Mouse (Mus musculus): ENCODE results near the gene Ribc2. TPM values are rescaled to one million over a fixed set of nuclear protein-coding genes. Genes with fewer than 3 reads are reported as not detected.

Gene Ribc2
- polyA plus RNA-seq, 1 experiment from 2014 or later = 0.52 TPM

GRCm38 (mm10) chr15:85167086-85167679 lies 35.3 kb downstream of the Ribc2 start:
- WGBS = 40% methylated on average over 12 of the region's 12 CpGs
- Histone ChIP-seq H3K4me3 (ENCODE audit: low read depth, low read length) (no peak overlapping the region), H3K27ac (replicated peaks; ENCODE audit: low read depth, low read length) (peak overlapping the region; percentile 85), H3K27me3 (ENCODE audit: control insufficient read depth, insufficient read depth, low read length) (no peaks in the 10 kb centered on the region), H3K4me1 (ENCODE audit: control insufficient read depth, insufficient read depth, low read length) (peaks cover 8% of the 10 kb centered on the region), H3K9me3 (replicated peaks; ENCODE audit: control insufficient read depth, low read length) (no peaks in the 10 kb centered on the region), H3K9ac (replicated peaks; ENCODE audit: low read length) (no peak overlapping the region), H3K4me2 (ENCODE audit: low read depth, low read length) (no peak overlapping the region), H3K36me3 (replicated peaks; ENCODE audit: control insufficient read depth, insufficient read depth, low read depth, low read length) (no peaks in the 10 kb centered on the region)
- ATAC-seq (replicated peaks; ENCODE audit: insufficient number of reproducible peaks, low FRiP score, low TSS enrichment, low read depth) = no peak
- no peak for DNase-seq (ENCODE audit: low spot score)

DNA sequence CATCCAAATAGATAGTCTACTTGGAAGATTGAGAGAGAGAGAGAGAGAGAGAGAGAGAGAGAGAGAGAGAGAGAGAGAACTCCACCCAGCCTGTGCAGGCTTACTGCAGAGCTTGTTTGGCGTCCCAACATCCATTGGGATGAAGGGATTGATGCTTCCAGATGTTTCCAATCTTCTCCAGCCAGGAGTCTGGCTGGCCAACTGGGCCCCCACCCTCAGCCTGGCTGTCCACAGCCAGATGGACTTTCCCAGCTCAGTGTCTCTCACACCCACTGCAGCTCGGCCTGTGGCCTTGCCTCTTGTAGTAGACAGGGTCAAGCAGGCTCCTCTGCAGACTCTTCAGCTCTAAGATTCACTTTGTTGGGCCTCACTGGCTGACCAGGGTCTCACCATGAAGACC lies 40.2 kb downstream of the Ribc2 start:
- Histone ChIP-seq H3K4me3 (ENCODE audit: low read depth, low read length) (no peak overlapping the region), H3K27me3 (ENCODE audit: control insufficient read depth, insufficient read depth, low read length) (no peaks in the 10 kb centered on the region), H3K9me3 (replicated peaks; ENCODE audit: control insufficient read depth, low read length) (no peaks in the 10 kb centered on the region), H3K4me1 (ENCODE audit: control insufficient read depth, insufficient read depth, low read length) (peaks cover 4% of the 10 kb centered on the region; the same call in 1 of the 2 replicates), H3K36me3 (replicated peaks; ENCODE audit: control insufficient read depth, insufficient read depth, low read depth, low read length) (no peaks in the 10 kb centered on the region), H3K9ac (replicated peaks; ENCODE audit: low read length) (no peak overlapping the region), H3K4me2 (ENCODE audit: low read depth, low read length) (no peak overlapping the region), H3K27ac (replicated peaks; ENCODE audit: low read depth, low read length) (no peak overlapping the region)
- DNase-seq (ENCODE audit: low spot score) (no peak), ATAC-seq (replicated peaks; ENCODE audit: insufficient number of reproducible peaks, low FRiP score, low TSS enrichment, low read depth) (no peak)
- WGBS = 51% methylated on average over 2 of the region's 2 CpGs

DNA sequence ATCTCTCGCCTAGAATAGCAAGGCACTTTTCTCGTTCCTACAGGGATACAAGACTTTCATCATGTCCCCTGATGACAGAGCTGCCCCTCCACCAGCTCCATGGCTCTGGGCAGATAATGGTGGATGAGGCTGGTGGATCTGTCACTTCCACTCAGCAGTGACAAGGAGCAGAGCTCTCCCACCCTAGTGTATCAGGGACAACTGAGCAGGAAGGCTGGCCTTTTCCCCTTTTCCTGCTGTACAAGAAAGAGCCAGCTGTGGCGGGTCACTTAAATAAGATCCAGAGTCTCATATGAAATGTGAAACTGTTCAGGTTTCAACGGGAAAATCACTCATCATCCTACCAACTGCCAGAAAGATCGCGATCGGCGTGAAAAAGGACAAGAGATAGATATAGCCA lies 41.5 kb downstream of the Ribc2 start:
- ATAC-seq (replicated peaks; ENCODE audit: insufficient number of reproducible peaks, low FRiP score, low TSS enrichment, low read depth) = 0 out of 2 replicates have a peak, but pooled peaks have one; percentile 62

DNA sequence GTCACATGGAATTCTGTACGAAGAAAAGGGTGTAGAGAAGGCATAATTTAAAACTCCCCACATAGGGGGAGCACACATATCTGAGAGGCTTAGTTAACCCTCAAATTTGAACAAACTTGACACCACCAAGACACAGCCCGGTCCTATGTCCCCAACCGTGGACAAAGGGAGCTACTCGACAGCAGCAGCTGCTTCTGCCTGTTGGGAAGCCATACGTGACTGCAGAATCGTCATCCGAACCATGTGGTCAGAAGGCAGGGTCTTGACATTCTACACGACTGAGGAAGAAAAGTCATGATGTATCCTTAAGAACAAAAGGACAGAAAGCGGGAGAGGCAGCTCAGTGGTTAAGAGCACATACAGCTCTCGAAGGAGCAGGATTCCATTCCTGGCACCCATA lies 42.2 kb downstream of the Ribc2 start:
- 69% methylated on average over 10 of the region's 10 CpGs for WGBS
- H3K9me3 ChIP-seq (replicated peaks; ENCODE audit: control insufficient read depth, low read length) = no peaks in the 10 kb centered on the region
- DNase-seq (ENCODE audit: low spot score) = no peak
- no peaks in the 10 kb centered on the region for H3K36me3 ChIP-seq (replicated peaks; ENCODE audit: control insufficient read depth, insufficient read depth, low read depth, low read length)
- no peaks in the 10 kb centered on the region; the same call in 1 of the 2 replicates for H3K4me1 ChIP-seq (ENCODE audit: control insufficient read depth, insufficient read depth, low read length)
- H3K4me3 ChIP-seq (ENCODE audit: low read depth, low read length) = no peak overlapping the region
- no peaks in the 10 kb centered on the region for H3K27me3 ChIP-seq (ENCODE audit: control insufficient read depth, insufficient read depth, low read length)
- H3K9ac ChIP-seq (replicated peaks; ENCODE audit: low read length) = no peak overlapping the region
- H3K4me2 ChIP-seq (ENCODE audit: low read depth, low read length) = no peak overlapping the region
- no peak overlapping the region for H3K27ac ChIP-seq (replicated peaks; ENCODE audit: low read depth, low read length)
- no peak for ATAC-seq (replicated peaks; ENCODE audit: insufficient number of reproducible peaks, low FRiP score, low TSS enrichment, low read depth)

More for the DNA sequence above, 41.5 kb downstream of the Ribc2 start:
- Histone ChIP-seq H3K36me3 (replicated peaks; ENCODE audit: control insufficient read depth, insufficient read depth, low read depth, low read length) (no peaks in the 10 kb centered on the region), H3K4me1 (ENCODE audit: control insufficient read depth, insufficient read depth, low read length) (no peaks in the 10 kb centered on the region; the same call in 1 of the 2 replicates), H3K9me3 (replicated peaks; ENCODE audit: control insufficient read depth, low read length) (no peaks in the 10 kb centered on the region), H3K9ac (replicated peaks; ENCODE audit: low read length) (no peak overlapping the region), H3K4me2 (ENCODE audit: low read depth, low read length) (no peak overlapping the region), H3K27me3 (ENCODE audit: control insufficient read depth, insufficient read depth, low read length) (no peaks in the 10 kb centered on the region), H3K4me3 (ENCODE audit: low read depth, low read length) (no peak overlapping the region), H3K27ac (replicated peaks; ENCODE audit: low read depth, low read length) (0 out of 2 replicates have a peak overlapping the region, but pooled peaks have one; percentile 28)
- DNase-seq (ENCODE audit: low spot score) = peak; percentile 66
- whole genome bisulfite sequencing = 50% methylated on average over 8 of the region's 8 CpGs

DNA sequence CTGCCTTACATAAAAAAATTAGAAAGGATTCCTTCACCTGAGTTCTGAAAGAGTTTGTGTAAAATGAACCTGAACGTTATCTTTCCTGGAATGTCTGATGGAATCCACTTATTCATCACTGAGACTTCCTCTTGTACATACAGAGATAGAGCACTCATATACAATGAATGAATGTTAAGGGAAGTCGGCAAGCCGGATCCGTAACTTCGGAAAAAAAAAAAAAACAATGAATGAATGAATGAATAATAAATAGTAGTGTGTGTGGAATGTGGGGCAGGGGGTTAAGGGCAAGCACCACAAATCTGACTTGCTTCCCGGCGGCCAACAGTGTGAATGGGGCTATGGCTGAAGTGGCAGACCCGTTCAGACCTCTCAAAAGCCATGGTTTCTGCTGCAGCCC lies 45.7 kb downstream of the Ribc2 start:
- H3K27me3 ChIP-seq (ENCODE audit: control insufficient read depth, insufficient read depth, low read length) = no peaks in the 10 kb centered on the region
- no peaks in the 10 kb centered on the region; the same call in 1 of the 2 replicates for H3K4me1 ChIP-seq (ENCODE audit: control insufficient read depth, insufficient read depth, low read length)
- WGBS = 83% methylated on average over 8 of the region's 8 CpGs
- ATAC-seq (replicated peaks; ENCODE audit: insufficient number of reproducible peaks, low FRiP score, low TSS enrichment, low read depth) = no peak
- H3K4me2 ChIP-seq (ENCODE audit: low read depth, low read length) = no peak overlapping the region
- H3K4me3 ChIP-seq (ENCODE audit: low read depth, low read length) = no peak overlapping the region
- no peak overlapping the region for H3K27ac ChIP-seq (replicated peaks; ENCODE audit: low read depth, low read length)
- H3K36me3 ChIP-seq (replicated peaks; ENCODE audit: control insufficient read depth, insufficient read depth, low read depth, low read length) = no peaks in the 10 kb centered on the region
- DNase-seq (ENCODE audit: low spot score) = peak; percentile 94
- no peaks in the 10 kb centered on the region for H3K9me3 ChIP-seq (replicated peaks; ENCODE audit: control insufficient read depth, low read length)
- H3K9ac ChIP-seq (replicated peaks; ENCODE audit: low read length) = no peak overlapping the region

- H3K9ac ChIP-seq (replicated peaks; ENCODE audit: low read length) = no peak overlapping the region
- DNase-seq (ENCODE audit: low spot score) (no peak), ATAC-seq (replicated peaks; ENCODE audit: insufficient number of reproducible peaks, low FRiP score, low TSS enrichment, low read depth) (no peak)
- no peak overlapping the region for H3K4me3 ChIP-seq (ENCODE audit: low read depth, low read length)
- H3K36me3 ChIP-seq (replicated peaks; ENCODE audit: control insufficient read depth, insufficient read depth, low read depth, low read length) = no peaks in the 10 kb centered on the region
- H3K27me3 ChIP-seq (ENCODE audit: control insufficient read depth, insufficient read depth, low read length) = no peaks in the 10 kb centered on the region
- no peaks in the 10 kb centered on the region for H3K9me3 ChIP-seq (replicated peaks; ENCODE audit: control insufficient read depth, low read length)
- H3K4me1 ChIP-seq (ENCODE audit: control insufficient read depth, insufficient read depth, low read length) = no peaks in the 10 kb centered on the region; the same call in 1 of the 2 replicates
- H3K4me2 ChIP-seq (ENCODE audit: low read depth, low read length) = no peak overlapping the region
- WGBS = 71% methylated on average over 6 of the region's 6 CpGs
- no peak overlapping the region for H3K27ac ChIP-seq (replicated peaks; ENCODE audit: low read depth, low read length)
These were observed 46.3 kb downstream of the Ribc2 start for GRCm38 (mm10) chr15:85178172-85178571.

GRCm38 (mm10) chr15:85179528-85180180 lies 47.8 kb downstream of the Ribc2 start:
- no peak overlapping the region for H3K9ac ChIP-seq (replicated peaks; ENCODE audit: low read length)
- H3K27ac ChIP-seq (replicated peaks; ENCODE audit: low read depth, low read length) = 0 out of 2 replicates have a peak overlapping the region, but pooled peaks have one; percentile 36

GRCm38 (mm10) chr15:85180368-85180767 lies 48.5 kb downstream of the Ribc2 start:
- H3K4me2 ChIP-seq (ENCODE audit: low read depth, low read length) = no peak overlapping the region
- H3K27me3 ChIP-seq (ENCODE audit: control insufficient read depth, insufficient read depth, low read length) = no peaks in the 10 kb centered on the region
- ATAC-seq (replicated peaks; ENCODE audit: insufficient number of reproducible peaks, low FRiP score, low TSS enrichment, low read depth) (no peak), DNase-seq (ENCODE audit: low spot score) (no peak)
- no peaks in the 10 kb centered on the region; the same call in 1 of the 2 replicates for H3K4me1 ChIP-seq (ENCODE audit: control insufficient read depth, insufficient read depth, low read length)
- no peak overlapping the region for H3K4me3 ChIP-seq (ENCODE audit: low read depth, low read length)
- no peaks in the 10 kb centered on the region for H3K36me3 ChIP-seq (replicated peaks; ENCODE audit: control insufficient read depth, insufficient read depth, low read depth, low read length)
- no peak overlapping the region for H3K27ac ChIP-seq (replicated peaks; ENCODE audit: low read depth, low read length)
- H3K9me3 ChIP-seq (replicated peaks; ENCODE audit: control insufficient read depth, low read length) = no peaks in the 10 kb centered on the region
- no peak overlapping the region for H3K9ac ChIP-seq (replicated peaks; ENCODE audit: low read length)

More at GRCm38 (mm10) chr15:85179528-85180180, 47.8 kb downstream of the Ribc2 start:
- no peaks in the 10 kb centered on the region for H3K27me3 ChIP-seq (ENCODE audit: control insufficient read depth, insufficient read depth, low read length)
- H3K9me3 ChIP-seq (replicated peaks; ENCODE audit: control insufficient read depth, low read length) = no peaks in the 10 kb centered on the region
- no peak overlapping the region for H3K4me3 ChIP-seq (ENCODE audit: low read depth, low read length)
- no peaks in the 10 kb centered on the region; the same call in 1 of the 2 replicates for H3K4me1 ChIP-seq (ENCODE audit: control insufficient read depth, insufficient read depth, low read length)
- WGBS = 60% methylated on average over 7 of the region's 7 CpGs
- no peak for ATAC-seq (replicated peaks; ENCODE audit: insufficient number of reproducible peaks, low FRiP score, low TSS enrichment, low read depth)
- DNase-seq (ENCODE audit: low spot score) = peak; percentile 47
- no peak overlapping the region for H3K4me2 ChIP-seq (ENCODE audit: low read depth, low read length)
- H3K36me3 ChIP-seq (replicated peaks; ENCODE audit: control insufficient read depth, insufficient read depth, low read depth, low read length) = no peaks in the 10 kb centered on the region

Measured in embryonic facial prominence, embryonic 11.5 days (tissue).